Mouse (Mus musculus) bone marrow, adult 2 months (tissue): Measurements from ENCODE around the gene Rnf220.

ENCODE experiments used
- CTCF ChIP-seq: fragments of 200-500 bp; IDR thresholded peaks from 2 replicates; pipeline ENCODE4 v1.5.1; 2011; ENCODE audit warnings: low read length, control low read depth; ENCODE audit not compliant: control insufficient read depth, insufficient read depth
- POLR2A ChIP-seq: fragments of 200-500 bp; IDR thresholded peaks from 2 replicates; pipeline ENCODE4 v1.6.1; 2011; ENCODE audit warnings: low read depth, mild to moderate bottlenecking, control low read depth, low read length, borderline replicate concordance; ENCODE audit not compliant: control insufficient read depth

DNA sequence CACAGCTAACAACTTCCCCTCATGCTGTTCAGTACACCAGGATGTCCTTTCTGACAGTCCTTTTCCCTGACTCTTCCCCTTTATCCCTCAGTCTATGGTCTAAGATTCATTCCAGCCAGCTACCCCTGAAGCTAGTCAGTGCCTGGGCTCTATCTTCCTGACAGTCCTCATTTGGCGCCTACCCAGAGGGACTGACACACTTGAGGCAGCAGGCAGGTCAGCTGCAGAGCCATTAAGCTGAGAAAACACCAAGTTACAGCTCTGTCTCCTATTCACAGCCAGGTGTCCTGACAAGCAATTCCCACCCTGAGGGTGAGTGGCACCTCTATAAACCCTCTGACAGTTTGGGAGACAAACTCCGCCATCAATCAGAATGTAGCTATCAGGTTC is 217.6 kb downstream of the Rnf220 start:
- TF ChIP-seq CTCF = no peak
- no peak for TF ChIP-seq POLR2A
